Mouse (Mus musculus): ENCODE results near the gene Trmo.

Gene Trmo

GRCm38 (mm10) chr4:46389013-46389611, at the start of gene Trmo:
TSS of gene Trmo (minus strand) at chr4:46389437.
- peak; percentile 95 for DNase-seq (ENCODE audit: low spot score)

DNA sequence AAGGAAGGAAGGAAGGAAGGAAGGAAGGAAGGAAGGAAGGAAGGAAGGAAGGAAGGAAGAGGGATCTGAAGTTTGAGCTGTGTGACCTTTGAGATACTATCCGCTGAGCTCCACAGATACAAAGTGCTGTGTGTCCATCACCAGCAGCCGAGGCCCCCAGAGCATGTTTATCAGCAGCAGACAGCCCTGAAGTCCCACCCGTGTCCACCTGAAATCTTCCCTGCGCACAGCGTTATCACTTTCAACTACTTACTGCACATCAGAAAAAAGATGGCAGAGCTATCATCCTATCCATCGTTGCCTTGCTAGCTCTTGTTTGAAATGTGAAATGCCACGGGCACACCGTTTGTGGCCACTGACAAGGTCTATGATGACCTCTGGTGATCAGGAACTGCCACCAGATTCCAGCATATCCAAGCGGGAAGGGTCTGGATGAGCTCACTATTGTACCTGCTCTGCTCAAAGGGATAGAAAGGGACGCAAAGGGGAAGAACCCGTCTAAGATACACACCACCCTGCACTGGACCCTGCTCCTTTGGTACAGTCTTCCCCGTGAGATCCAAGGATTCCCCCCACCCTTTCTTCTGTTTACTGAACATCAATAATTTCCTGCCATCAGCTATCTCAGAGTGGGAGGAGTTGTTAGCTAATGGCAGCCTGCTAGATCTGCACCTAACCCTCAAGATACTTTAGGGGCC, 43.3 kb upstream of the Trmo start:
- no peak for DNase-seq (ENCODE audit: low spot score)

GRCm38 (mm10) chr4:46428903-46429499, 39.8 kb upstream of the Trmo start:
- DNase-seq (ENCODE audit: low spot score), result no peak

GRCm38 (mm10) chr4:46422625-46423024, 33.4 kb upstream of the Trmo start:
- no peak for DNase-seq (ENCODE audit: low spot score)

DNA sequence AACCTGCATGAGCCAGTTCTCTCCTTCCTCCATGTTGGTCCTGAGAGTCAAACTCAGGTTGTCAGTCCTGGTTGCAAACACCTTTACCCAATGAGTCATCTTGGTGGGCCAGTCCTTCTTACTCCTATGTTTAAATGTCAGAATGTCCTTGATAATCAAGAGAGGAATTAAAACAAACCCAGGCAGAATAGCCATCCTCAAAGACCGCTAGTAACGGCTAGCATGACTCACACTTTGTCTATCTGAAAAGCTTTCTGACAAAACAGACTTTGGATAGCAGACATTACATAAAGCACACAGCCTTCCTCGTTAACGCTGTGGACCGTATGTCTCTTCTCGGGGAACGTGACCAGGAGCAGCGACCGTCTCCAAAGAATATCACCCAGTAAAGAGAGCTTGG, 29.6 kb upstream of the Trmo start:
- DNase-seq (ENCODE audit: low spot score), result no peak

DNA sequence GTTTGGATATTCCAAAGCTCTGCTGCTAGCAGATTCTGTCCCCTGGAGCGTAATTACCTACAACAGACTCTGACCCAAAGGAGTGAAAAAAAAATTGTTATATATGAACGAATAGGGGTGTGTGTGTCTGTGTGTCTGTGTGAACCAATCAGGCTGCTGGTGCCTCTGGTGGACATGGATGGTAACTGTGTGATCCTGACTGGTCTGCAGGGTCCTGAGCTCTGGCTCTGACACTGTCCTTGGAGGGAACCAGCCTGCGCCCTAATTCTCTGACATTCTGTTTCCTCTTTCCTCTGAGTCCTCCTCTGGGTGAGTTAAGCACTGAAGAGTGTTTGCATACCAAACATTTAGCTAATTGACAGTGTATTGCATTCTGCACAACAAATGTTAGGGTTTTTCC, 28.3 kb upstream of the Trmo start:
- DNase-seq (ENCODE audit: low spot score), result no peak

- DNase-seq (ENCODE audit: low spot score), result no peak
Measured at GRCm38 (mm10) chr4:46413406-46413805, 24.2 kb upstream of the Trmo start, which contains the start of gene Hemgn. TSS of gene Hemgn (minus strand) at chr4:46413506.

GRCm38 (mm10) chr4:46412113-46412512, 22.9 kb upstream of the Trmo start:
- DNase-seq (ENCODE audit: low spot score), result no peak

GRCm38 (mm10) chr4:46411489-46411888, 22.3 kb upstream of the Trmo start:
- DNase-seq (ENCODE audit: low spot score), result peak; percentile 12

DNA sequence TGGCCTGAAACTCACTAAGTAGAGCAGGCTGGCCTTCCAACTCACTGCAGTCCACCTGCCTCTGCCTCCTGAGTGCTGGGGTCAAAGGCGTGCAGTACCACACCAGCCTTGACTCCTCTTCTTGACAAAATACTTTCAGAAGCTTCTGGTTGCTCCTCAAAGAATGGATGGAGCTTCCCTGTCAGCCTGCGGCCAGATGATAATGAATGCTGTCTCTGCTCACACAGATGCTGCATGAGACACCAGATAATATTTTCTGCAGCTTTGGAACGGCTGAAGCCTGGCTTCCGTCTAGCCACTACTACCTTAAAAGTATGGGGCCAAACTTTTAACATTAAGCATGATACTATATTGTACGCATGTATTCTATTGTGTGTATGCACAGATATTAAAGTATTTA, 21.4 kb upstream of the Trmo start:
- DNase-seq (ENCODE audit: low spot score), result no peak

- DNase-seq (ENCODE audit: low spot score), result no peak
Measured at GRCm38 (mm10) chr4:46406966-46407703, 17.9 kb upstream of the Trmo start.

- no peak for DNase-seq (ENCODE audit: low spot score)
Measured at GRCm38 (mm10) chr4:46404042-46404795, 15.0 kb upstream of the Trmo start.

- no peak for DNase-seq (ENCODE audit: low spot score)
Measured at GRCm38 (mm10) chr4:46398839-46399238, 9.6 kb upstream of the Trmo start.

- no peak for DNase-seq (ENCODE audit: low spot score)
Measured at GRCm38 (mm10) chr4:46395736-46396135, 6.5 kb upstream of the Trmo start.

DNA sequence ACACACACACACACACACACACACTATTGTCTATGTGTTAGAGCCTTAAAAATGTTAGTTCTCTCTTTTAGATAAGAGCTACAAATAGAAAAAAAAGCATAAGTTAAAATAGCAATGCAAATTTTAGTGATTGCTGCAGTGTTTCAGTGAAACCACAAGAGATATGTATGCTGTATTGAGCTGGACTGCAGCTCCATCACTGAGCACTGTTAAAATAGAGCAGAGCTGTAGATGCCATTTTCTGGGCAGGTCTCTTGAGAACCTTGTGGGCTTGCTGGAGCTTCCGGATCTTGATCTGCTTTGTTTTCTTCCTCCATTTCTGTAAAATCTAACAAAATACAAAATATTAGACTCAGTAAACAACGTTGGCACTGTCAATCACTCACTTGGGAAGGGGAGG, 5.2 kb upstream of the Trmo start:
- no peak for DNase-seq (ENCODE audit: low spot score)

- DNase-seq (ENCODE audit: low spot score), result peak; percentile 86
Measured at GRCm38 (mm10) chr4:46390390-46390970, 1.2 kb upstream of the Trmo start.

DNA sequence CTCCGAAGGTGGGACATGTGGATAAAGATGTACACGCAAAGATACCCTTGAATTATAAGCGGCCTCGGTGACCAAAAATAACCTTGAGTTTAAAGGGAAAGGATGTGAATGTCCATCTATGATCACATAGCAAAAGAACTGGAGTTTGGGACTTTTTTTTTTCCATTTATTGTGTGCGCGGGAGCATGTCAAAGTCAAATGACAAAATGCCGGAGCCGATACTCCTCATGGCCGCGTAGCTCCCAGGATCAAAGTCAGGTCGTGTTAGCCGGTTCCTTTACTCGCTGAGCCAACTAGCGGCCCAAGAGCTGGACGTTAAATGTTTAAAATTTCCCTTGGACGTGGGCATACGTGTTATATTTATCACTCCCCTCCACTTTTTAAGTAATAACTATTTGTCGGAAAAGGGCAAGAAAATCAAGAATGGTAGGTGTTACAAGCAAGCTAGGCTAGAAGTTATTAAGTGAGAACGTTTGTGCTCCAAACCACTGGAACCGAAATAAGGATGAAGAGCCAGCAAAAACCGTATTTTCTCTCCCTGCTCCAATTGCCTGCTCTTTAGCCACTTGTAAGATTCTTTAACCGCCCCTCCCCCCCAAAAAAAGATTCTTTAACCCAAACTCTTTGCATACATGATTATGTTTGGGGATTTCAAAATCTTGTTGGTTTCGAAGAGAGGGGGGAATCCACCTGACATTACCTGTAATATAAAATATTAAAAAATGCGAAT, 540 bp upstream of the Trmo start:
- no peak for DNase-seq (ENCODE audit: low spot score)

GRCm38 (mm10) chr4:46388556-46388955, 681 bp downstream of the Trmo start:
- DNase-seq (ENCODE audit: low spot score), result no peak

DNA sequence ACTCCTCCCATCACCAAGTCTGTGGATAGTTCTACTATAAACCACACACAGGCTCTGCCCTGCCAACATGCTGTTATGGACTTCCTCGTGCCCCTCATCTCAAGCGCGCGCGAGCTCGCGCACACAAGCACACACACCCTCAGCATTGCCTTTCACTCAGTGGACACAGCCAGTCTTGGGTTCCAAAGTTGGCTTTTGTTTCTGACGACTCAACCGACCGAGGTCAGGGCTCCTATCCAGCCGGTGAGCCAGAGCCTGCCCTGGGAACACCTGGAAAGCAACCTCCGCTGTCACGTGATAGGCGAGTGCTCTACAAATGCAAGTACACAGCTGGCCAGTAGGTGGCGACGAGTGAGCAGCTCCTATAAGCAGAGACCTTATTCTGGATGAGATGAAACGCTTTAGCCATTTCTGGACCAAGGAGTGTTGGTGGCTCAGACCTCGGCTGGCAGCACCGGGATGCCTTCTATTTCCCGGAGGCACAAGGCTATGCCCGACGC, 14.3 kb downstream of the Trmo start:
- peak; percentile 82 for DNase-seq (ENCODE audit: low spot score)

DNA sequence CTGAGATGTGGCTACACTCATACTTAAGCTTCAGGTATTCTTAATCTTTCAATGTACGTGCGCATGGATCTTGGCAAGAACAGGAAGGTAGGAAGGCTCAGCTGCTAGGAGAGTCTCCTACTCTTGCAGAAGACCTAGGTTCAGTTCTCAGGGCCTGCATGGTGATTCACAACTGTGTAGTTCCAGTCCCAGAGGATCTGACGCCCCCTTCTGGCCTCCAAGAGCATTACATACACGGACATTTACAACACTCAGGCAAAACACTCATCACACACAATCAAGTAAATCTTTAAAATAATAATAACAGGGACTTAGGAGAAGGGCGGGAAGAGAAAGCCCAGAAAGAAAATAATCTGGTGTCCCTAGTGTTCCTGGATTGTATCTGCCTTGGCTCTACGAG, 14.8 kb downstream of the Trmo start:
- DNase-seq (ENCODE audit: low spot score), result peak; percentile 19

DNA sequence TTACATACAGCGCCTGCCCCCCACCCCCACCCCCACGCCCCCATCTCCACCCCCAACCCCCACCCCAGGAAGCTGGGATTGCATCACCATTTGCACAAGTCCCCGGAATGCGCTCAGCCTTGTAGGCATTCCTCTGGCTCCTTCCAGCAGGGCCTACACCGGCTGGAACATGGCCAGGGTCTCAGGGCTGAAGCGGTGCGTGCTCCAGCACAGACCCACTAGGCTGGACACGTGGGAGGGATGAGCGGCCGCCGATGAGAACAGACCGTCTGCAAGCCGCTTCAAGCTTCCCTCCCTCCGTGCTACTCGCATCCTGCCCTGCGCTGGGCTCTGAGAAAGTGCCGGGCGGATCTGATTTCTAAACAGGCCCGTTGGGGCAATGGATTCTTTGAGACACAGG, 18.2 kb downstream of the Trmo start:
- DNase-seq (ENCODE audit: low spot score), result no peak
